Mouse (Mus musculus) induced T-regulatory cell, adult 2 months (primary cell): ENCODE measurements around the gene Sgip1.

Source experiments
- DNase-seq: peaks from one replicate; pipeline ENCODE4 v3.0.0-alpha.2; 2012; ENCODE audit warnings: low read depth

Gene Sgip1

DNA sequence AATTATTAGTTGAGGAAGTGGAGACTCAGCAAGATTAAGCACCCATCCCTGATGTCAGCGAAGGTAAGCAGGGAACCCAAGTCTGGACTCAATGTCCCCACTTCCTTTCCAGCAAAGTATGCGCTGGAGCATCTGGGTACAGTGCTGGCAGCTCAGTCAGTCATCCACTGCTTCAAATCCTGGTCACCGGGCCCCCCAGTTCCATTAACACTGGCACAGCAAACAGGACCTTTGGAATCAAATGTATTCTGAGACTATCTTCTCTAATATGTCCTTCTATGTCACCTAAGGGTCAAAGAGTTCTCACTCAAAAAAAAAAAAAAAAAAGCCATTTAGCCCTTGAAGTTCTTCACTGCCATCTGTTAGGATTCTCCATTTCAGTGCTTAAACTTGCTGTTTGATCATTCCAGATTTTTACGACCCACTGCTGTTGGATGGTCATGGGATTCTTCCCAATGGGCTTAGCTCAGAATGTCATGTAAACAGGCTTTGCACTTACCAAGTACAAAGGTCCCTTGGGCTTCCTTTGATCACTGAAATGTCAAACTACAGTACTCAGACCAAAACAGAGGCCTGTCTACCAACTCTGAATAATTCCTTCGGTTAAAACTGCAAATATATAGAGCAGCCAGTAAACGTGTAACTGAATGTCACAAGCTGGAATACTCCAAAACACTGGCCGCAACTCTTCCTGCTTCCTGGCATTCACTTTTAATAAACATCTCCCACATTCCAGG, 99.1 kb downstream of the Sgip1 start:
- DNase-seq: no peak

DNA sequence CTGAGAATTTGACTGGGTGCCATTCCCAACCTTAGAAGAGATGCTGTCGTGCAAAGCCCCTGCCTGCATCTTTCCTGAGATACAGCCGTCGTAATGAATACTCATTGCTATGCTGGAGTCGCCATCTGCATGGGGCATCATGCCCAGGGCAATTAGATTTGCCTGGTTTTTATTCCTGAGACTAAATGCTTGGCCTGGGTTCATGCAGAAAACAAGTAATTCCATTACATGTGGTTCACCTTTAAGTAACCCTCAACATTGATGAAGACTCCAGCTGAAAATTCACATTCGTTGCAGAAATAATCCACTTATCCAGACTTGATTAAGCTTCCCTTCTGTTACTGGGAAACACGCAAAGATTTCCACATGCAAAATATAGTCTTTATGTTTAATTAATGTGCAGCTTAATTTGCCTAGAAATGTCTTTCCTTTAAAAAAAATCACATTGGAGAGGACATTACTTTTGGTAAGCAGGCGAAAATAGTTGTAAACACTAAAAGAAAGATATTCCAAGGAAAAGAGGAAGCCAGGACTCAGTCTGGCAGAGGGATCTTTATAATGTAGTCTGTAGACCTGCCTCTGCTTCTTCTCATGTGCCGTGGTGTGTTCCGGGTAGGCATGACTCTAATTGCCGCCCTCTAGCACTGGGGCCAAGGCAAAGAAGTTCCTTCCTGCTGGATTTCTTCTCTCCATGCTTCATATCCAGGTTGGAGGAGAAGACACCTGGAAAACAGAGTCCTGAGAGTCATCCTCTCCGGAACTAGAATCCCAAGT, 100.0 kb downstream of the Sgip1 start:
- DNase-seq: no peak

DNA sequence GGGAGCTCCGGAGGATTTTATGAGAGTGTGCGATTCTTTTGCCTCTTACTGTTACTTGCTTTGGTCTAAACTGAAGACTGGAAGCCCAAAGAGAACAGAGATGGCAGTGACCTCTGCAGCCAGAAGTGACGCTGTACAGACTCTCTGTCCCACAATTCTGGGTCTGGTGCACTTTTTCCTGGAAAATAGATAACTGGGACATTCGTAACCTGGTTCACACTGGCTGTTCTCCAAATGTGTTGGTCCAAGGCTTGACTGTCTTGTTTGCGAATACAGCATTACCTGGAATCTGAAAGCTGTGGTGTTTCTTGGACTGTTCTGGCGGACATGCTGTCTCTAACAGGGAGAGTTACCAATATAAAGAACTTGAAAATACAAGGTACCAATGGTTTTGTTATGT, 109.4 kb downstream of the Sgip1 start:
- DNase-seq: no peak

DNA sequence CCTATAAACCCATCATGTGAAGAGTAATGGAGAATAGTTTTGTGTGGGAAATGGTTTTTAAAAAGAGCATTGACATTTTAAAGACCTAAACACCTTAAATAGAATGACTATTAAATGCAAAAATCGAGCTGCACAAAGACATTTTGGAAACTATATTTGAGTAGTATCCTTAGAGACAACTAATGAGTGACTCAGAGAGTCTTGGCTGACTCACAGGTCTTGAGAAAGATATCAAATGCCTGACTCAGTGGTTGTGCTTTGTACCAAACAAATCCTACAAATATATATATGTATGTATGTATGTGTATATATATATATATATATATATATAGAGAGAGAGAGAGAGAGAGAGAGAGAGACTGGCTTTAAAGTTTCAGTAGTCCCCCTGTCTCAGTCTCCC, 110.1 kb downstream of the Sgip1 start:
- DNase-seq: no peak

DNA sequence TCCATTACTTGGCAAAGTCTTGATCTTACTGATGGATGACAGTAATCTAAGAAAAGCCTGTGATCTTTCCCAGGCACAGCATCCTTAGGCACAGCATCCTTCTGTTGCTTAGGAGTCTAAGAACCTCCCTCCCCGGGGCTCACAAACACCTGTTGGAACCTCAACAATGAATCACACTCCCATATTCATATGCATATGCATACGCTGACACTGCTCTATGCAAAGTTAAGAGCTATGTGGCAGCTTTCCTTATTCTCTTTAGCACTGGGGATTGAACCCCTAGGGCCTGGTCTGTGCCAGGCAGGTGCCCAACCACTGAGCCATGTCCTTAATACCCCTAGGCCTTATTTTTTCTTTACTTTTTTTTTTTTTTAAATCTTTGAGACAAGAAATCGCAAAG, 111.2 kb downstream of the Sgip1 start:
- no peak for DNase-seq

DNA sequence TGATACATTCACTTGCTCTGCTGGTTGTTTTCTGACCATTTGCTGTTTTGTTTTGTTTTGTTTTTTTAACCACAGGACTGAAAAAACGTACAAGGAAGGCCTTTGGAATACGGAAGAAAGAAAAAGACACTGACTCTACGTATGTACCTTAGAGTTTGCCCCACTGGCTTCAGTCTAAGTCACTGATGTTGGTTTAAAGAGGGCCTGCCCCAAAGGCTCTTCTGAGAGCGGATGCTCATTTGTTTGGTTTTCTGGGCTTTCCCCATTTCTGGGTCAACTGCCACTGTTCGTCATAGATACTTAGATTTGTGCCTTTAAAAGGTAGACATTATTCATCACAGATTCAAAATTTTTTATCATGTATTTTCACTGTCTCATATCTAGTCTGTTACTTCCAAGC, 111.7 kb downstream of the Sgip1 start:
- peak; percentile 53 for DNase-seq

DNA sequence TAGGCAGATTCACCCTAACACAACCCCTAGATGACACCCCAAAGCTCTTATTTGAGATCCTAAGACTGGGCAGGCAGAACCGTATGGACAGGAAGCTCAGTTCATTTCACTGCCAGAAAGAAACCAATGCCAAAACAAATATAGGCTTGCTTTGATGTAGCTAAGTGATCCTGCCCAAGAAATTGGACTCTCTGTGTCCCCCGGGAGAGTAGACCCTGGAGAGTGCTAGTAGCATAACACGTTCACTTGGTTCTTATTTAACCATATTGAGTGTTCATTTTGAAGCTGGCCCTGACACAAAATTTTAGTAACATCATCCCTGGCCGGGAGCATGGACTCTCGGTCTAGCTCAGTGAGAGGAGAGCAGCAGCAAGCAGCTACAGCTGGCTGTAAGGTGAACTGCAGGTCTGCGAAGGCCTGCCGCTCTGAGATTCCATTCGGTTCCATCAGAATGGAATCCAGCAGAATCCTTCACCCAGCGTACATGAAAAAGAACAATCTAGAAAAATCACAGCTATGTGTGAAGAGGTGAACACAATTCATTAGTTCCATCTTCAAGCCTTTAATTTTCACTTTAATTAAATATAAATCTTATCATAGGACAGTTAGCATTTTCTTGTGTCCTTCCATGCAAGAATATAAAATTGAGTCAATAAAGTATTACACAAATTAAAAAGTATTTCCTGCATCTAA, 112.4 kb downstream of the Sgip1 start:
- no peak for DNase-seq

DNA sequence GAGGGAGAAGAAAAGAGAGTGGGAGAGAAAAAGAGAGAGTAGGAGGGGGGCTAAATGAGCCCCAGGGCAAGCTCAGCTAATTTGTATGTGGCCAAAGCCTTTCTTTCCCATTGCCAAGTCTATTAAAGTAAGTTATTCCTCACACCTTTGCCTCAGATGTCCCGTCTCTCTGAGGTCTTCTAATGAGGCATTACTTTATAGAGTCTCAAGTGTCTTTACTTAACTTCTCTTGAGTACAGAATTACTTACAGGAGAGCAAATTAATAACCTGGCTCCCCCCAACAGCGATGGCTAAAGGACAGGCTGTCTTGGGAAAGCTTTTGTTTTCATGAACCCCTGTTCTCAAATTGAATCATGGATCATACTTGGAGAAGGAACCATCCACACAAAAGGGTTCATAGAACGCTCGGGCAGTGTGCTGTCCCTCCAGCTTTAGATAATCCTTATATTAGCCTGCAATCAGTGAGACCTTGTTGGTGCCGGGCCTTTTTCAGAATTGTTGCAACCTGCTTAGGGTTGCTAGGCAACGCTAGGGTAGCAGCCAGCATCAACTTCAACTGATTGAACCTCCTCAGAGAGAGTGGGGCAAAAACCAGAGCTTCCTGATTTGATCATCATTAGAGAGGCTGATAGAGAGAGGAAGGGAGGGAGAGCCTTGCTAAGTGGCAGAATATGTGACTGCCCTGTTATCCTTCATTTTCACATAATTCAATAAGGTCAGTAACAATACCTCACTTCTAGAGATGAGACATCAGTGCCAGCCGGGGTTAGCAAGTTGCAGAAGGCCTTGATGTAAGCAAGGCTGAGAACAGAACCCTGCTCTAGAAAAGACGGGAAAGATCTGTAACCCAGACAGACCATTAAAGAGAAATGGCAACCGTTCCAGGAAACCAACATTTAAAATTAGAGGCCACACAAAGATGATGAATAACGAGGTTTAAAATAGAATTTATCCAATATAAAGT, 114.1 kb downstream of the Sgip1 start:
- peak; percentile 29 for DNase-seq

DNA sequence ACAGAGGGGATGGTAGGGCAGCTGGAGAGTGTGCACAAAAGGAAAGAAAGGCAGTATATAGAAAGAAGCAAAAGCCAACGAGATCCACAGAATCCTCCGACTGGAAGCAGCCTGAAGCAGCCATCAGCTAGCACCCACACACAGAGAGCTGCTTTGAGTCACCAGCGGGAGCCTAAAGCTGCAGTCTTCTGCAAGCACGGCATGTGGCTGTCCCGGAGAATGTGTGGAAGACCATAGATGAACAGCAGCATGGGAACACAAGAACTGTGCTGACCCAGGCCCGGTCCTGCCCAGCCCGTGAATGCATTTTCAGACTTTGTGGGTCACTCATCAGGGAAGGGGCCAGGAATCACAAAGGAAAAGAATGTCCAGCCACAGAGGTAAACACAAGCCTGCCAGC, 115.0 kb downstream of the Sgip1 start:
- no peak for DNase-seq

DNA sequence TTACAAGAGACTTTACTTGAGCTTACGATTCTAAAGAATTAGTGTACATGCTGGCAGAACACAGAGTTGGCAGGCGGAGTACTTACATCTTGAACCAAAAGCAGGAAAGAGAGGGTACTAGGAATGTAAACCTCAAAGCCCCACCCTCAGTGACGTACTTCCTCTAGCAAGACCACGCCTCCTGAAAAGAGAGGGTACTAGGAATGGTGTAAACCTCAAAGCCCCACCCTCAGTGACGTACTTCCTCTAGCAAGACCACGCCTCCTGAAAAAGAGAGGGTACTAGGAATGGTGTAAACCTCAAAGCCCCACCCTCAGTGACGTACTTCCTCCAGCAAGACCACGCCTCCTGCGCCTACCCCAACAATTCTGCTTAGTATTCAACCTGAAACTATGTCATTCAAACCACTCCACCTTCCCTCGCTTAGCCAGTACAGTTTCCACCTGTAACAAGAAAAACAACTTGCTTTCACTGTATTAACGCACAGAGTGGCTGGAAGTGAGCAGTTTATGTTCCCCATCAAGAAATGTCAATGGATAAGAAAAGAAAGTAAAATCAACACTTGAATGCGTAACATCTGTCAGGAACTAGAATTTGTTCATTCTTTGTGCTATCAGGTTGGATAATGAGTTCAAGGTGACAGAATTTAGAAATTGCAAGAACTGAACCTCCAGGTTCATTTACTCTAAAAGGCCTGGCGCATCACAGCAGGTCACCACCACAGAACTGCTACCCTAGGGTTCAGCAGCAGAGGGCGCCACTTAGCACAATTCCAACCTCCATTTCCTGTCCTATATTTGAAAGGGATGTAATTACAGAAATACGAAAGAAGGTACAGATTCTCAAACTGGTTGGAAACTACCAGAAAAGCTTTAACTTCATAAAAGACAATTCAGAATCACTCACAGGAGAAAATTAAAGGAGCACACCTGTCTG, 118.4 kb downstream of the Sgip1 start:
- DNase-seq: peak; percentile 73

DNA sequence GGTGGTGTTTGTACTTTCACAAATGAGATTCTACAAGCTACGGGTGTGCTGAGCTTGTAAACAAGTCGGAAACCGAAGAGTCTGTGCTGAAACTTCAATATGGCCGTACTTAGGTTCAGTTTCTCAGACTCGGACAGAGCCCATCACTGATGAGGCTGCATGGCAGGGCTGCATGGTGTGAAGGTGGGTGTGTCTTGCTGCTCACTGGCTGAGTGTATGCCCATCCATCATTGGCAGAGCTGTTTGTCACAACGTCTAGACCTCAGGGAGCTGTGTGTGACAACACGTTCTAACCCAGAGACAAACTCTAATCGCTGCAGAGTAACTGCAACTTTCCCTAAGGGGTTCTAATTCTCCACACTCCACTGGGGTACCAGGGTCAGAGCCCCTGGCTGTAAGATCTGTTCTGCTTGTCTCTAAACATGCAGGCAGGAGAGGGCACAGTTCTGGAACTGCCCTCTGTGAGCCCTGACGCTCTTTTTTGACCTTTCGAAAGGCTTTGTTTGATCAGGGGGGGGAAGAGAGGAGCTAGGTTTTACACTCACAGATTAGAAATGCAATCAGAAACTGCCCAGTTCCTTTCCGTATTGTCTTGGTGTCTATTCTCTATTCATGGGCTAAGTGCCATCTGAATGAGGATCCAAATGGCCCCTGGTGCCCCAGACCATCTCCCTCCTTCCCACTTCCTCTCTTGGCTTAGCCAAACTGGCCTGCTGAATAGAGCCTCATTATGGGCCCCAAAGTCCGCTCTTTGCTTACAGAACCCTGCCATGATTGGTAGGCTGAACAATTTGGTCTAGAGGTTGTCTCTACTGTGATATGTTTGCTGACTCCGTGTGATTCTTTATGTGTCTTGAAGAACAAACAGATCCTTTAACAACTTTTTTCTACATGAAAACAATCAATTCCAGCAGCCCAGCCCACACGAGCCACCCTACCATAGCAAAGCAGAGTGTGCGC, 121.9 kb downstream of the Sgip1 start:
- no peak for DNase-seq

DNA sequence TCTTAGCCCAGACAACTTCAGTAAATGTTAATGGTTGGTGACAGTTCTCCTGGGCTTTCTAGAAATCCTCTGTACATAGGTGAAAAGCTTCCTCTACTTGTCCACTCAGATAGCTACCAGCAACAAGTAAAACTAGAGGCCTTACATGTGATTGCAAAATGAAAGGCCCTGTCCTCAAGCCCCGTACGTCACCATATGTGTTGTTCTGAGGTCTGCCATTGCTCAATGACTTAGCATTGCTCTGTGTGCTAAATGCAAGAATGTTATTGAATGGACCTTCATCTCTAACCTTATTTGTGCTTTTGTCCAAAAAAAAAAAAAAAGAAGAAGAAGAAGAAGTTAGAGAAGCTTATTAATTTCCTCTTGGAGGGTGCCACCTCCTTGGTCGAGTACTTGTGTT, 125.4 kb downstream of the Sgip1 start:
- DNase-seq: no peak

DNA sequence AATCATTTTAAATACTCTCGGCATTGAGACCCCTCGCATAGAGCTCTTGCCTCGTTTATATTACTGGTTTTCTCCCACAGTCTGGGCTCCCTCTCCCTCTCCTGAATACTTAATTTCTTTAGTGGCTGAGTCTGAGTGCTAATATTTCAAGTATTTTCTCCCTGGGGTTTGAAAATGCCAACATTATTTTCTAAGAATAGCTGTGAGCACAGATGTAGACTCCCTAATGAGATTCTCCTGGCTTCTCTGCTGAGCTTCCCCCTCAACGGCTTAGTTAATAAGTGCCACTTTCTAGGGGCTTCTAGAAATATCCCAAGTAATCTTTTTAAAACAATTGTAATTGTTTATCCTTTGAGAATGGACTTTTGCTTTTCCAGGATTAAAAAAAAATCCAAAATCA, 130.2 kb downstream of the Sgip1 start:
- DNase-seq: no peak

DNA sequence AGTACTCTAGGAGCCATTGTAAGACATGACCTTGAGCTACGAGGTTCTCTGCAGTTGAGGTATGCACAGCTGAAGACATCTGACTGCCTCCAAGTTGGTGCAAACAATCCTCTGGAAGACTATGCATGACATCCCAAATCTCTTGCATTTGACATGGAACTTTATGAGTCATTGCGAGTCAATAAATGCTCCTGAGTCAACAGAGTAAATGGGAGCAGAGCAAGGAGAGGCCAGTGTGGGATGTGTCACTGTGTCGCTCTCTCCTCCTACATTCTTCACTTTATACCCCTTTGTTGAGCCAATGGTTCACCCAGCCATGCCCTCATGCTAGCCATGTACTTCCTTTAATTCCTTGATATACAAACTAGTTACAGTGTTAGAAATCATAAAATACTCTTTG, 142.0 kb downstream of the Sgip1 start:
- DNase-seq: no peak

DNA sequence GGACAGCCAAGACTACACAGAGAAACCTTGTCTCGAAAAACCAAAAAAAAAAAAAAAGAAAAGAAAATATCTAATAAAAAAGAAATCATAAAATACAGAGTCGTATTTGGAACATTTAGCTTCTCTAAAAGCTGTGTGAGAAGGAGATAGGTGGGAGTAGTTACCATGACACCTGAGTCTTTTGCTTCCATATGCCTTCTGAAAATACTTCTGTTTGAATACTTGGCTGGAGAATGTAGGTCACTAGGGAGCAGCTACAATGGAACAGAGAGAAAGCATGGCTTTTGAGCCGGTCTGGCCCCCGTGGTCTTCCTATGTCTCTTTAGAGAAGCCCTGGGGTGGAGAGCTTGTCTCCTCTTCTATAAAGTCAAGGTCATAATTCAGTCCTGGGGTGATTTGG, 143.1 kb downstream of the Sgip1 start:
- no peak for DNase-seq

DNA sequence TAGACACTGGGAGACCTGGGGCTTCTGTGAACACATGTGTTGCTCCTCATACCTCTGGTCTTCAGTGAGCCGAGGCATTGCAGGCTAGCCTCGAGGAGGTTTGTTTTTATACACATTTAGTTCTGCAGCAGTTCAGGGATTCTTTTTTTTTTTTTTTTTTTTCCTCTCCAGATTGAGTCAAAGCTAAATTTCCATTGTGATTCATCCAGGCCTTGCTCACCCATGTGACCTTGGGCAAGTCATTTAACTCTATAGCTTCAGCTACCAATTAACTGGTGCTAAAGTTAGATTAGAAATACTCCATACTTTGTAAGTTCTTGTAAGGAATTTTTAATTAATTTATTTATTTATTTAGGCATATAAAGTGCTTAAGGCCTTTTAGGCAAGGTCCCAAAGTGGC, 145.4 kb downstream of the Sgip1 start:
- DNase-seq: no peak

DNA sequence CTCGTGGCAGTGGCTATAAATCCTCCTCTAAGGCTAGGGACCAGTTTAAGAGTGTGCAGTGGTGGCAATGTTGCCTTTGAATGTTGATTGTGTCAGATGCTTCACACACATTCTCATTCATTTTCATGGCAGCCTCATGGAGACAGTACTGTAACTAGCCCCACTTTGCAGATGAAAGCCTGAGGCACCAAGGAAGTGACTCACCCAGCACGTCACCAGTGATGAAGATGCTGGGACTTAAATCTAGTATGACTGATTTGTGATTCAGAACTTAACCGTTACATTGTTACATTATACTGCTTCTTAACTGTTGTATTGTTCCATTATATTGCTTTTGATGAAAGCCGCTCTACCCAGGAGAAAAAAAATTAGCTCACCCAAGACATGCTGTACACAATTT, 145.8 kb downstream of the Sgip1 start:
- DNase-seq: peak; percentile 30

DNA sequence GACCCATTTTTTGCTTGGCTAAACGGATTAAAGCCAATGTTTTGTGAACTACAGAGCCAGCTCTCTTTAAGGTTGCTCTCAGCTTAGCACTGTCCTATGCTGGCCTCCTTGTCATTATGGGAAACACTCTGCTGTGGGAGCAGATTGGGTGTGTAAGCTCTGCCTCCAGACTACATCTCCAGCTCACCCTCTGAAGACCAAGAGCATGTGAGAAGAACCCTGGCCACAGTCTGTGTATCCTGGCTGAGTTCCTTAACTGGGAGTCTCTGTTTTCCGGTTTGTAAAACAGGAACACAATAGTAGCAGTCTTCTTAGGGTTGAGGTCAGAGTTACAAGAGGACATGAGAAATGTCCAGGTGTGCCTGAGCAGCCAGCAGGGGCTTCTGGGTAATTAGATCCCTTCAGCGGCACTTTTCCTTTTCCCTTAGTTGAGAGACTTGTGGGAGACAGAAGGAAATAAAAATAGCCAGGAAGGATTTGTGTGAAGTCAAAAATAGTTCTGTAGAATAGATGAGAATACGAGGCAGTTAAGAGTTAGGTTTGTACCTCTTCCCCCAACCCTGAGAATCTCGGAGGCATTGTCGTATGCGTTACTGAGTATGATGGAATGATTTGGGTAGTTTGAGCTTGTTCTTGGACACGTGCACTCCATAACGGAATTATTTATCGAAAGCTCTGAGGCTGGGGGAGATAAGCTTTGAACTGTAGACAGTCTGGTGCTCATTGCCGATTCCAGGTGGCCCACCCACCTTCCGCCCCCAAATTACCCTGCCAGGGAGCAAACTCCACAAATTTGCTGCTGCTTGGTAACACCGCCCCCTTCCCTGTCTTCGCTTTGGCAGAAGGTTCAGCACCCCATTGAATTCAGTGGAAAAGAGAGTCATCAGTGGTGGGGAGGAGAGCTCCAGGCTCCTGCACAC, 146.9 kb downstream of the Sgip1 start:
- DNase-seq: no peak

DNA sequence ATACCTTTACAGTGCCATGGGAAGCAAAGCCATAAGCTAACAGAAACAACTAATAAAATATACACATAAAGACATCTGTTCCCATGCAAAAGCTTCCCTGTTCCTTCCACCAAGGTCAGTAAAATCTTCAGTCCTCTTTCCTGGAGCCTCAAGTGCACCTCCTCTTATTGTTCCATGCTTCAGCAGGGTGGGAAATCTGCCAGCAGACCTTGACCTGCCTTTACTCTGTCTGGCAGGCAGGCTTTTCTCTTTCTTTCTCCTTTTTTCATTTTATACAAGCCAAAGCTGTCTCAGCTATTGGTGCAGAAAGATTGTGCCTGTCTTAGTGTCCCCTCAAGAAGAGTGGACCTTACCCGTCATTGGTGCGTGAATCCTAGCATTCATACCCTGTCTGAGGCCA, 154.8 kb downstream of the Sgip1 start:
- no peak for DNase-seq
